Mouse (Mus musculus) cerebellum, adult 8-10 months (tissue): ENCODE results near the gene Cd274.

ENCODE experiments used
- DNase-seq: peaks from one replicate; pipeline ENCODE4 v3.0.0; 2022

Gene Cd274

GRCm38 (mm10) chr19:29365105-29365504, 2.1 kb upstream of the Cd274 start:
- no peak for DNase-seq

- no peak for DNase-seq
Observed at GRCm38 (mm10) chr19:29366226-29366968, 858 bp upstream of the Cd274 start.

GRCm38 (mm10) chr19:29368041-29368440, 786 bp downstream of the Cd274 start:
- no peak for DNase-seq

DNA sequence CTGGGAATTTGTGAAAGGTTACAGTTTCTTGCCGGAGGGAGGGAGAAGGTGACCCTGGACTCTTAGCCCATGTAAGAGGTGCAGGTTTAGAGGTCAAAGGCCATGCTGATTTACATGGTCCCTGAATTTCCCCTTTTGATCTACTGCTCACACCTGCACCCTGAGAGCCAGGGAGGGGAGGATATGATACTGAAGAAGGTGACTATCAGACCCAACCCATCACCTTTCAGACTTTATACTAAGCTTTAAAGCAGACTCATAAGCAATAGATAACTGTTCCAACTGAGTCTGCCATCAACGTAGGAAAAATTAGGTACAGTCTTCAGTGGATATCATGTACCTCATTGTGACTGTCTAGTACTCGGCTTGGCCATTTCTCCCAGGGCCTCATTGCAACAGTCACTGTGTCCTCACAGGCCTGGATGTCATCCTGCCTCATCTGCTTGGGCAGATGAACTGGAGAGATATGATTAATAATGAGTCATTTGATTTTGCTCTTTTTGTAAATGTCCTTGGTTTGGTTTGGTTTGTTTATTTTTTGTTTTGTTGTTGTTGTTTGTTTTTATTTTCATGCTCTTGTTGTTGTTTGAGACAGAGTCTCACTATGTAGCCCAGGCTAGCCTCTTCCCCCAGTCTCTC, 1.5 kb downstream of the Cd274 start:
- DNase-seq: no peak

GRCm38 (mm10) chr19:29370112-29370511, 2.9 kb downstream of the Cd274 start:
- no peak for DNase-seq

DNA sequence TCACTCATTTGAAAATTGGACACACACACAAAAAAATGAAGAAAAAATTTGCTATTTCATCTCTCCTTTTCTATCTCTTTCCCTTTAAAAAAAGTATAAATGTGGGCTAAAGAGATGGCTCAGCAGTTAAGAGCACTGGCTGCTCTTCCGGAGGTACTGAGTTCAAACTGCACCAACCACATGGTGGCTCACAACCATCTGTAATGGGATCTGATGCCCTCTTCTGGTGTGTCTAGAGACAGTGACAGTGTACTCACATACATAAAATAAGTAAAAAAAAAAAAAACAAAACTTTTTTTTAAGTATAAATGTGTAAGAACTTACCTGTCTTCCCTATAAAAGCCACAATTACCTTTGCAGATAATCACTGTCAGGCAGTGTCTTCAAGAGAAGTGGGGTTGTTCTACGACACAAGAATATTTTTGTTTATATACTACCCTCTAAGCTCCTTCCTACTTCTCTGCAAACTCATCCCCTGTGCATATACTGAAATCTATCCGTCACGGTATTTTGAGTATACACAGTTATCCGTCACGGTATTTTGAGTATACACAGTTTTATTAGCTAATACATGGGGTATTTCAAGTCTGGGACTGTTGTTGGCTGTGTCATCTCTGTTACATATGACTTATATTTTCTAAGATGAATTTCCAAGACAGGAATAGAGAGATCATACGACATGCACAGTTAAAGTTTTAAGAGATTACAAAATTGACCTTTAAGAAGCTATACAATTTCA, 3.5 kb downstream of the Cd274 start:
- no peak for DNase-seq

GRCm38 (mm10) chr19:29371284-29372081, 4.2 kb downstream of the Cd274 start:
- DNase-seq: no peak

- DNase-seq: no peak
Observed at GRCm38 (mm10) chr19:29372138-29372537, 4.9 kb downstream of the Cd274 start.

- DNase-seq: no peak
Observed at GRCm38 (mm10) chr19:29372621-29373020, 5.4 kb downstream of the Cd274 start.

- DNase-seq: no peak
Observed at GRCm38 (mm10) chr19:29373438-29373837, 6.2 kb downstream of the Cd274 start.

DNA sequence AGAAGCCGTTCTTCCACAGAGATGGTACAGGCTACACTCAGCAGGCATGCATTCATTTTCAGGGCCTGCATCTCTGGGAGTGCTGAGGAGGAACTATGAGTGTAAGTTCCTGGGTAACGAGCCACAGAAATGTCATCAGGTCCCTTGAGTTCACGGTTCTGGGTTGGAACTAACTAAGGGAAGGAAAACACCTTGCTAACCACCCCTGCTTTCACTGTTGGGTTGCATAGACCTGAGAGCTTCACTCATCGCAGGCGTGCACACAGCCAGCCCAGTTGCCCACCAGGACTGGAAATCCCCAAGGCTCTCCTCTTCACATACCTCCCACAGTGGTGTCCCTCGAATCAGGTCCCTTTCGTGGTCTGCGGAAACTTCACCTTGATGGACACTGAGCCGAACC, 7.7 kb downstream of the Cd274 start:
- DNase-seq: no peak

DNA sequence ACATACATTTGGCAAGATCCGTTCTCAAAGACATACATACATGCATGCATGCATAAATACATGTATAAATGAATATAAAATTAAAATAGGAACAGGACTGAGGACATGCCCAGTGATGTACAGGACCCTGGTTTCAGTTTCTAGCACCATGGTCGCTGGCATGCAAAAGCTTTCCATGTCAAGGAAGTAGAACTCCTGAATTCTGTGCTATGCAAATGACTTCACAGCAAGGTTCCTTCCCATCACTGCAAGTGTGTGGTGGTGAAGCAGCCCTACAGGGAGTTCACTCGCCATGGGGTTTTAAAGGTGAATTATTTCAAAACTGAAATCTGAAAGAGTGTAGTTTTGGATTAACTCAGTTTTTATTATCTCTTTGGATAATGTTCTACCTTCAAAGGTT, 9.1 kb downstream of the Cd274 start:
- no peak for DNase-seq

DNA sequence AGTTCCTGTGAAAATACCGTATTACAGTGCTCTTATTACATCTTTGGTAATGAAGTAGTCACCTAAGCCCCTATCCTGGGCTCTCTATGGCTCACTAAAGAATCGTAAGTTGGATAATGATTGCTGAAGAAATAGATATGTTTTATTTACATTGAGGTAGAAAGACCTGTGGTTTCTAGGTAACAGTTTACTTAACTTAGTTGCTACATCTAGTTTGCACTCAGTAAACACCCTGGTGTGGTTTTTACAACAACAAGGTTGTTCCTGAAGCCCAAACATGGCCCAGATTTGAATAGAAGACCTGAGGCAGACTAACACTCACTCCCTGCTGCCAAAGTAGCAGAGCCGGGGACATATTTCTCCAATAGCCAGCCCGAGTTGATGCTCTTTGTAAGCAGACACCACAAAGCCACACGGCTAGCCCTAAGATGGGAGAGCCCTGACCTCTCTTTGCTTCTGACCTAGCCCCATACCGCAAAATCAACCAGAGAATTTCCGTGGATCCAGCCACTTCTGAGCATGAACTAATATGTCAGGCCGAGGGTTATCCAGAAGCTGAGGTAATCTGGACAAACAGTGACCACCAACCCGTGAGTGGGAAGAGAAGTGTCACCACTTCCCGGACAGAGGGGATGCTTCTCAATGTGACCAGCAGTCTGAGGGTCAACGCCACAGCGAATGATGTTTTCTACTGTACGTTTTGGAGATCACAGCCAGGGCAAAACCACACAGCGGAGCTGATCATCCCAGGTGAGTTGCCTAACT, 12.8 kb downstream of the Cd274 start:
- no peak for DNase-seq

DNA sequence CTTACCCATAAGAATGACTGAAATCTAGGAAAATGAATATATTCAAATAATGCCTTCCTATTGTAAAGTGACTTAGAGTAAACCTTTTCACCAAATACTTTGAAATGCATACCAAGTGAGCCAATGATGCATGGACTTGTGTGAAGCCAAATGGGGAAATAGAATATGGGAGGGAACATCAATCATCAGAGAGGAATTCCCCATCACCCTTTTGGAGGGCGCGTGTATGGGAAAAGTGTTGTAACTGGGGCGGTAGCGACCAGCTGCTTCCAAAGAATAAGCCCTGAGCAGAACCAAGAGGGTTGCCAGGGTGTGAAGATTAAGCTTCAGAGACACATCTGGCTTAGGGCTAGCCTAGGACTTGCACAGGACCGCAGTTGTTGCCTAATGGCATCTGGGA, 16.1 kb downstream of the Cd274 start:
- no peak for DNase-seq

DNA sequence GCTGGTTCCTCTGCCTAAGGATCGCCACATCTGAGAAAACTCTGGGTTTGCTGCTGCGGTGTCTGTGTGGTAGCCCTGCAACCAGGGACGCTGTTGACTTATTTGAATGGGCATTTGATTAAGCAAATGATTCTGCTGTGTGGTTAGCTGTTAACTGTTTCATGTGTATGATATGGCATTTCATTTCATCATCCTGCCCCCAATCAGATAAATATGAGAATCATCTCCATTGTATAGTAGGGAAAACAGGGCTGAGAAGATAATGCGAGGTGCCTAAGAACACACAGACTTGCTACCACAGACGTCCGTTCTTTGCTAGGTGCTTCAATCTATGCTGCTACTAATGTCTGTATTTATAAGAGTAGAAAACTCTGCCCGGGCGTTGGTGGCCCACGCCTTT, 17.2 kb downstream of the Cd274 start:
- no peak for DNase-seq

- DNase-seq: no peak
Observed at GRCm38 (mm10) chr19:29384994-29385393, 17.7 kb downstream of the Cd274 start.

GRCm38 (mm10) chr19:29385822-29386221, 18.6 kb downstream of the Cd274 start:
- DNase-seq: no peak

- DNase-seq: no peak
Observed at GRCm38 (mm10) chr19:29388818-29389217, 21.6 kb downstream of the Cd274 start.

GRCm38 (mm10) chr19:29390483-29390882, 23.2 kb downstream of the Cd274 start:
- DNase-seq: no peak

GRCm38 (mm10) chr19:29391279-29391678, 24.0 kb downstream of the Cd274 start:
- DNase-seq: no peak

- DNase-seq: no peak
Observed at GRCm38 (mm10) chr19:29393333-29393732, 26.1 kb downstream of the Cd274 start.

DNA sequence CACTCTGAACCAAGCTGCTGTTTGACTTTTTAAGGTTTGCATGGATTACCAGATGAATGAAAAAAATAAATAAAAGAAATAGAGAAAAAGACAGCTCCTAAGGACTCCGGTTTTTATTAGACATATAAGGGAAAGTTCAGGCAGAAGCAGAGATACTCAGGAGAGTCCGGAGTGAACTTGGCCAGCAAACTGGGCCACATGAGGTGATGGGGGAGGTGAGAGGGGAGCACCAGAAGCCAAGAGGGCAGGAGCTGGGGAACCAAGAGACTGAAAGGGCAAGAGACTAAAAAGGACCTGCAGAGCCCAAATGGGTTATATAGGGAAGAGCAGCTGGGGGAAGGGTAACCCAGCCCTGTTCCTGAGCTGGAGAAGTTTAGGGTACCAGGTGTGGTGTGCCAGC, 27.5 kb downstream of the Cd274 start:
- DNase-seq: no peak
